Mouse (Mus musculus): ENCODE results near the gene Gm8879.
A peak's percentile ranks its signal among the peaks of the same experiment; 100 is the strongest.
"Not testable (repeated sequence)": the region's sequence is repeated elsewhere in the genome, so short reads cannot be mapped to it uniquely, and the experiment has no call there.

Gene Gm8879

GRCm38 (mm10) chr5:11127334-11127733, at the start of gene Gm8879:
Gm8879 (plus strand) TSS chr5:11127634.
- DNase-seq: not testable (repeated sequence)

GRCm38 (mm10) chr5:11138031-11138430, 10.6 kb downstream of the Gm8879 start:
- DNase-seq: peak in 1 of 2 experiments; percentile 1

Data from kidney, adult 8-10 months (tissue).